Mouse (Mus musculus) CH12.LX (cell line): ENCODE data around the gene Mtmr10. TPM values are rescaled to one million over a fixed set of nuclear protein-coding genes. Genes with fewer than 3 reads are reported as not detected.

Experiments used
- DNase-seq: peaks from one replicate; pipeline ENCODE4 v3.0.0-alpha.2; 2013; ENCODE audit errors: extremely low read depth
- H3K27ac ChIP-seq: 2 replicates; pipeline ENCODE4 v1.5.1; 2012; ENCODE audit warnings: low read depth, mild to moderate bottlenecking, control low read depth, moderate library complexity; ENCODE audit not compliant: insufficient read depth
- H3K27me3 ChIP-seq: replicated peaks from 2 replicates; pipeline ENCODE3; 2012; ENCODE audit warnings: inconsistent platforms
- H3K36me3 ChIP-seq, 2 experiments: replicated peaks in 1 of 2; 2 replicates each; pipeline versions ENCODE3 to v1.6.1; 2012; ENCODE audit warnings: inconsistent platforms in 1 of 2, low read length in 1 of 2, mild to moderate bottlenecking in 1 of 2, mixed read lengths in 1 of 2, moderate library complexity in 1 of 2; ENCODE audit not compliant: control insufficient read depth in 1 of 2, insufficient read depth in 1 of 2
- H3K4me1 ChIP-seq, 2 experiments: 2 replicates each; pipeline ENCODE4 v1.6.1; 2012; ENCODE audit warnings: inconsistent platforms in 1 of 2, moderate library complexity in 1 of 2; ENCODE audit not compliant: insufficient read depth in 2 of 2, control insufficient read depth in 1 of 2
- H3K4me2 ChIP-seq: 2 replicates; pipeline ENCODE4 v1.6.1; 2012; ENCODE audit warnings: low read depth, mild to moderate bottlenecking, control low read depth; ENCODE audit not compliant: poor library complexity, insufficient read depth, severe bottlenecking
- H3K4me3 ChIP-seq, 3 experiments: fragments of 150-350 bp in 1 of 3; sonication (generic) in 1 of 3; replicated peaks in 1 of 3; 2 replicates each; pipeline versions ENCODE3 to v1.5.1; 2011 to 2012; ENCODE audit warnings: low read depth in 2 of 3, low read length in 2 of 3, mild to moderate bottlenecking in 2 of 3, moderate library complexity in 2 of 3, control low read depth in 1 of 3, improper control_type of control experiment in 1 of 3, inconsistent platforms in 1 of 3, mixed read lengths in 1 of 3; ENCODE audit not compliant: poor library complexity in 1 of 3
- H3K79me2 ChIP-seq: replicated peaks from 2 replicates; pipeline ENCODE4 v1.6.1; 2012; ENCODE audit warnings: mild to moderate bottlenecking, moderate library complexity; ENCODE audit not compliant: control insufficient read depth, poor library complexity, insufficient read depth, severe bottlenecking; ENCODE audit errors: extremely low read depth
- H3K9ac ChIP-seq: 2 replicates; pipeline ENCODE4 v1.6.1; 2012; ENCODE audit warnings: low read depth, mild to moderate bottlenecking, control low read depth, moderate library complexity; ENCODE audit not compliant: insufficient read depth
- H3K9me3 ChIP-seq: replicated peaks from 2 replicates; pipeline ENCODE3; 2012; ENCODE audit warnings: low read length, inconsistent platforms, mixed read lengths
- BHLHE40 ChIP-seq: IDR thresholded peaks from 2 replicates; pipeline ENCODE4 v1.6.1; 2011; ENCODE audit warnings: mild to moderate bottlenecking, low read depth, low read length, improper control_type of control experiment
- CHD1 ChIP-seq: IDR thresholded peaks from 2 replicates; pipeline ENCODE4 v1.6.1; 2012; ENCODE audit warnings: low read depth, low read length, improper control_type of control experiment, inconsistent platforms
- E2F4 ChIP-seq: IDR thresholded peaks from 2 replicates; pipeline ENCODE4 v1.6.1; 2011; ENCODE audit warnings: low read depth, low read length, improper control_type of control experiment; ENCODE audit not compliant: insufficient replicate concordance
- ELF1 ChIP-seq: IDR thresholded peaks from 2 replicates; pipeline ENCODE4 v1.6.1; 2014; ENCODE audit warnings: low read depth, mild to moderate bottlenecking, inconsistent platforms, low read length, improper control_type of control experiment
- EP300 ChIP-seq: IDR thresholded peaks from 2 replicates; pipeline ENCODE4 v1.6.1; 2011; ENCODE audit warnings: low read length, improper control_type of control experiment
- ETS1 ChIP-seq: conservative IDR thresholded peaks from 2 replicates; pipeline ENCODE4 v1.6.1; 2012; ENCODE audit warnings: low read depth, mild to moderate bottlenecking, inconsistent platforms, low read length, improper control_type of control experiment, moderate library complexity
- GABPA ChIP-seq: IDR thresholded peaks from 2 replicates; pipeline ENCODE4 v1.6.1; 2012; ENCODE audit warnings: low read depth, low read length, improper control_type of control experiment, inconsistent platforms; ENCODE audit not compliant: insufficient replicate concordance
- HCFC1 ChIP-seq: IDR thresholded peaks from 2 replicates; pipeline ENCODE4 v1.6.1; 2012; ENCODE audit warnings: low read depth, mild to moderate bottlenecking, inconsistent platforms, low read length, improper control_type of control experiment
- IRF4 ChIP-seq: IDR thresholded peaks from 2 replicates; pipeline ENCODE4 v1.6.1; 2014; ENCODE audit warnings: low read depth, mild to moderate bottlenecking, inconsistent platforms, low read length, improper control_type of control experiment
- KAT2A ChIP-seq: IDR thresholded peaks from 2 replicates; pipeline ENCODE4 v1.6.1; 2012; ENCODE audit warnings: low read length, improper control_type of control experiment, inconsistent platforms; ENCODE audit not compliant: insufficient replicate concordance
- MAX ChIP-seq: IDR thresholded peaks from 2 replicates; pipeline ENCODE4 v1.6.1; 2011; ENCODE audit warnings: low read length, improper control_type of control experiment
- MAZ ChIP-seq: IDR thresholded peaks from 2 replicates; pipeline ENCODE4 v1.6.1; 2012; ENCODE audit warnings: low read depth, mild to moderate bottlenecking, inconsistent platforms, low read length, improper control_type of control experiment, moderate library complexity
- MYC ChIP-seq: IDR thresholded peaks from 2 replicates; pipeline ENCODE4 v1.6.1; 2011; ENCODE audit warnings: low read depth, mild to moderate bottlenecking, improper control_type of control experiment, low read length
- NELFE ChIP-seq: IDR thresholded peaks from 2 replicates; pipeline ENCODE4 v1.6.1; 2011; ENCODE audit warnings: low read depth, low read length, improper control_type of control experiment
- NRF1 ChIP-seq: IDR thresholded peaks from 2 replicates; pipeline ENCODE4 v1.6.1; 2014; ENCODE audit warnings: low read depth, mild to moderate bottlenecking, inconsistent platforms, low read length, improper control_type of control experiment, moderate library complexity
- PAX5 ChIP-seq: IDR thresholded peaks from 2 replicates; pipeline ENCODE4 v1.6.1; 2012; ENCODE audit warnings: low read length, inconsistent platforms, mixed read lengths
- POLR2A ChIP-seq: IDR thresholded peaks from 2 replicates; pipeline ENCODE4 v1.6.1; 2011; ENCODE audit warnings: low read depth, mild to moderate bottlenecking, improper control_type of control experiment, low read length
- POLR2AphosphoS2 ChIP-seq: IDR thresholded peaks from 2 replicates; pipeline ENCODE4 v1.6.1; 2011; ENCODE audit warnings: low read depth, low read length, improper control_type of control experiment
- RAD21 ChIP-seq: IDR thresholded peaks from 2 replicates; pipeline ENCODE4 v1.6.1; 2011; ENCODE audit warnings: low read depth, mild to moderate bottlenecking, low read length, improper control_type of control experiment, moderate library complexity
- RCOR1 ChIP-seq: conservative IDR thresholded peaks from 2 replicates; pipeline ENCODE4 v1.6.1; 2012; ENCODE audit warnings: low read depth, mild to moderate bottlenecking, inconsistent platforms, low read length, improper control_type of control experiment
- SMC3 ChIP-seq: IDR thresholded peaks from 2 replicates; pipeline ENCODE4 v1.6.1; 2011; ENCODE audit warnings: low read depth, low read length, improper control_type of control experiment
- TBP ChIP-seq: conservative IDR thresholded peaks from 2 replicates; pipeline ENCODE4 v1.6.1; 2011; ENCODE audit warnings: low read depth, low read length, improper control_type of control experiment
- TCF12 ChIP-seq: IDR thresholded peaks from 2 replicates; pipeline ENCODE4 v1.6.1; 2014; ENCODE audit warnings: low read depth, mild to moderate bottlenecking, inconsistent platforms, low read length, improper control_type of control experiment
- UBTF ChIP-seq: IDR thresholded peaks from 2 replicates; pipeline ENCODE4 v1.6.1; 2012; ENCODE audit warnings: low read depth, mild to moderate bottlenecking, inconsistent platforms, low read length, improper control_type of control experiment, moderate library complexity
- ZNF384 ChIP-seq: IDR thresholded peaks from 2 replicates; pipeline ENCODE4 v1.6.1; 2012; ENCODE audit warnings: low read depth, low read length, improper control_type of control experiment, inconsistent platforms
- dilution Hi-C: fragments of 300-500 bp; cut with MboI; formaldehyde crosslinking; loops from 2 replicates; pipeline ENCODE4 v1.14.3; 2020; ENCODE audit warnings: low sequenced_read_pairs; ENCODE audit not compliant: extremely low pct_unique_long_range_greater_than_20kb, extremely low pct_ligation_motif_present
- in situ Hi-C: fragments of 300-500 bp; cut with MboI; formaldehyde crosslinking; loops from 3 replicates; pipeline ENCODE4 v1.14.3; 2019; ENCODE audit warnings: low sequenced_read_pairs, low pct_ligation_motif_present, low pct_unique_long_range_greater_than_20kb, mixed read lengths
- polyA plus RNA-seq: library from polyadenylated mRNA; unstranded; fragments of >175 nt; gene quantifications from 2 replicates; pipeline ENCODE4 v1.2.1, GENCODE M21; 2012; ENCODE audit warnings: low read depth; ENCODE audit not compliant: insufficient read length
- total RNA-seq, 2 experiments: library from RNA; depleted of rRNA; stranded (reverse); fragments of 300-350 nt in 1 of 2; fragments of >200 nt in 1 of 2; gene quantifications; 2 replicates each; pipeline ENCODE4 v1.2.3; 2012 to 2014

The Mtmr10 gene
- total and polyA plus RNA-seq, 3 experiments = 1.8 to 2.1 (median 2.0) TPM

DNA sequence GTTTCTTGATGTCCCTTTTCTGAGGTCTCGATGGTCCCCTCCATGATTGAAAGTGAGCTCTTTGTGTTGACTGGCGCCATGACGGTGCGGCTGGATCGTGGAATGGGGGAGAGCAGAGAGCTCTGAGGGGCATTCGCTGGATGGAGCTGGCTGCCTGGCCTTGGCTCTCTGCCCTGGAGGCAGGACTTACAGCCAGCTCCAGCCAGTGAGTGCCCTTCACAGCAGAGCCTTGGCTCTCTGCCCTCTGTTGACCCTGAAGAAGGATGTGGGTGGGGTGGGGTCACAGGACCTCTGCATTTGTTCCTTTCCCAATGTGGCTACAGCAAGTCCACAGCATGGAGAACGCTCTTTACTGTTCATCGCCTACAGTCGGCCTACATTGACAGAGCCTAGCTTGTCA is 70.0 kb downstream of the Mtmr10 start:
- Histone ChIP-seq H3K36me3 (peaks cover 38 to 71% of the 10 kb centered on the region in 2 experiments), H3K9me3 (no peaks in the 10 kb centered on the region), H3K4me1 (peaks cover 3 to 19% of the 10 kb centered on the region in 2 experiments; a peak in 1 of 4 replicates), H3K4me3 (no peak overlapping the region), H3K27me3 (no peaks in the 10 kb centered on the region), H3K27ac (no peak overlapping the region), H3K79me2 (no peaks in the 10 kb centered on the region), H3K4me2 (no peak overlapping the region), H3K9ac (no peak overlapping the region)
- TF ChIP-seq IRF4 (no peak), ETS1 (no peak), TBP (no peak), KAT2A (no peak), HCFC1 (no peak), NRF1 (no peak), PAX5 (no peak), RAD21 (no peak), ELF1 (no peak), EP300 (no peak), TCF12 (no peak), MYC (no peak), UBTF (no peak), POLR2A (no peak), ZNF384 (no peak)
- in situ Hi-C loops = no loop called here
- dilution Hi-C loops = no loop called here
- no peak for DNase-seq

DNA sequence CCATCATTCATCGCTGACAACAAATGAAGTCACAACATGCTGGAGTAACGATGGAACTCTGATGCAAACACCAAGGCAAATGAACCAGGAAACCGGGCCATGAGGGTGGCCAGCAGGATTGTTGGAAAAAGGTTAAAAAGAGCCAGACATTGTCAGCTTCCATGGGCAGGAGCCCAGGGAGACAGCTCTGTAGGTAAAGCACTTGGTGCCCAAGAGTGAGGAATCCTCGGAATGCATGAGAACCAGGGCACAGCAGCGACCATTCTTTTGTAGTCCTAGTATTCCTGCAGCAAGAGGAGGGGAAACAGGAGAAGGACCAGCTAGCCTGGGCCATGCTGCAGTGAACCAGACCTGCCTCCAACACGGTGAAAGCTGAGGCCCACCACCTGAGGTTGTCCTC is 71.2 kb downstream of the Mtmr10 start:
- Histone ChIP-seq H3K4me3 (no peak overlapping the region), H3K27me3 (no peaks in the 10 kb centered on the region), H3K36me3 (peaks cover 40 to 70% of the 10 kb centered on the region in 2 experiments), H3K4me1 (peaks cover 3 to 19% of the 10 kb centered on the region in 2 experiments; a peak in 1 of 4 replicates), H3K79me2 (no peaks in the 10 kb centered on the region), H3K9ac (no peak overlapping the region), H3K9me3 (no peaks in the 10 kb centered on the region), H3K4me2 (no peak overlapping the region), H3K27ac (no peak overlapping the region)
- TF ChIP-seq NRF1 = no peak
- TF ChIP-seq CHD1 = no peak
- TF ChIP-seq NELFE = no peak
- TF ChIP-seq MAX = no peak
- no peak for TF ChIP-seq RAD21
- no peak for TF ChIP-seq UBTF
- TF ChIP-seq SMC3 = no peak
- no peak for TF ChIP-seq IRF4
- TF ChIP-seq BHLHE40 = no peak
- TF ChIP-seq GABPA = no peak
- TF ChIP-seq E2F4 = no peak
- TF ChIP-seq RCOR1 = no peak
- no peak for TF ChIP-seq PAX5
- TF ChIP-seq POLR2AphosphoS2 = no peak
- no peak for TF ChIP-seq ELF1
- no peak for TF ChIP-seq MAZ
- DNase-seq = no peak
- in situ Hi-C loops = no loop called here
- dilution Hi-C loops = no loop called here
